Mouse (Mus musculus) kidney, adult 2 months (tissue): ENCODE results near the gene Hist2h2ac.

Experiments used
- CTCF ChIP-seq: fragments of 200-500 bp; conservative IDR thresholded peaks from 2 replicates; pipeline ENCODE4 v1.5.1; 2011; ENCODE audit warnings: low read depth, mild to moderate bottlenecking, control low read depth, low read length, moderate library complexity, mixed read lengths; ENCODE audit not compliant: insufficient read depth, insufficient read length
- POLR2A ChIP-seq: fragments of 200-500 bp; IDR thresholded peaks from one replicate; pipeline ENCODE4 v1.6.1; 2011; ENCODE audit warnings: low read depth, low read length, control low read depth

- TF ChIP-seq CTCF = no peak
- TF ChIP-seq POLR2A = no peak
Measured at GRCm38 (mm10) chr3:96263558-96264403, 43.1 kb upstream of the Hist2h2ac start.
